Mouse (Mus musculus): Measurements from ENCODE around the gene Zfp704. TPM values are rescaled to one million over a fixed set of nuclear protein-coding genes. Genes with fewer than 3 reads are reported as not detected.

Gene Zfp704
- total and polyA plus RNA-seq, 3 experiments: not detected

GRCm38 (mm10) chr3:9568565-9569228 lies 41.2 kb downstream of the Zfp704 start:
- no peaks in the 10 kb centered on the region for H3K79me2 ChIP-seq (replicated peaks; ENCODE audit: control insufficient read depth, extremely low read depth, insufficient read depth, poor library complexity, severe bottlenecking)
- H3K9ac ChIP-seq (ENCODE audit: insufficient read depth, low read depth): no peak overlapping the region
- H3K4me3 ChIP-seq (replicated peaks in 1 of 3; ENCODE audit: low read depth in 2 of 3, low read length in 2 of 3, poor library complexity in 1 of 3): no peak overlapping the region
- dilution Hi-C loops (cut with MboI; ENCODE audit: extremely low pct_ligation_motif_present, extremely low pct_unique_long_range_greater_than_20kb, low sequenced_read_pairs): no loop called here
- H3K4me1 ChIP-seq (ENCODE audit: control insufficient read depth in 1 of 2, insufficient read depth in 2 of 2): peaks cover 0 to 4% of the 10 kb centered on the region in 2 experiments; a peak in 1 of 4 replicates
- no peak for DNase-seq (ENCODE audit: extremely low read depth)
- H3K9me3 ChIP-seq (replicated peaks; ENCODE audit: low read length): no peaks in the 10 kb centered on the region
- no peaks in the 10 kb centered on the region for H3K36me3 ChIP-seq (replicated peaks in 1 of 2; ENCODE audit: control insufficient read depth in 1 of 2, insufficient read depth in 1 of 2, low read length in 1 of 2)
- H3K4me2 ChIP-seq (ENCODE audit: insufficient read depth, low read depth, poor library complexity, severe bottlenecking): no peak overlapping the region
- in situ Hi-C loops (cut with MboI; ENCODE audit: low pct_ligation_motif_present, low pct_unique_long_range_greater_than_20kb, low sequenced_read_pairs): no loop called here
- no peak for TF ChIP-seq ZC3H11A (IDR thresholded peaks at IDR 0.05; ENCODE audit: low read depth, low read length)
- no peak for TF ChIP-seq POLR2A (IDR thresholded peaks at IDR 0.05; ENCODE audit: low read depth, low read length)
- no peak for TF ChIP-seq TBP (conservative IDR thresholded peaks at IDR 0.05; ENCODE audit: low read depth, low read length)
- TF ChIP-seq IRF4 (IDR thresholded peaks at IDR 0.05; ENCODE audit: low read depth, low read length): no peak
- no peak for TF ChIP-seq CHD2 (IDR thresholded peaks at IDR 0.05; ENCODE audit: low read length)
- TF ChIP-seq USF2 (conservative IDR thresholded peaks at IDR 0.05; ENCODE audit: low read depth, low read length): no peak
- H3K27me3 ChIP-seq (replicated peaks): no peaks in the 10 kb centered on the region
- H3K27ac ChIP-seq (ENCODE audit: insufficient read depth, low read depth): no peak overlapping the region

- Histone ChIP-seq H3K9me3 (replicated peaks; ENCODE audit: low read length) (no peaks in the 10 kb centered on the region), H3K79me2 (replicated peaks; ENCODE audit: control insufficient read depth, extremely low read depth, insufficient read depth, poor library complexity, severe bottlenecking) (no peaks in the 10 kb centered on the region), H3K27ac (ENCODE audit: insufficient read depth, low read depth) (no peak overlapping the region), H3K27me3 (replicated peaks) (no peaks in the 10 kb centered on the region), H3K9ac (ENCODE audit: insufficient read depth, low read depth) (no peak overlapping the region), H3K4me3 (replicated peaks in 1 of 3; ENCODE audit: low read depth in 2 of 3, low read length in 2 of 3, poor library complexity in 1 of 3) (no peak overlapping the region), H3K4me1 (ENCODE audit: control insufficient read depth in 1 of 2, insufficient read depth in 2 of 2) (peaks cover 0 to 4% of the 10 kb centered on the region in 2 experiments; a peak in 1 of 4 replicates), H3K4me2 (ENCODE audit: insufficient read depth, low read depth, poor library complexity, severe bottlenecking) (no peak overlapping the region), H3K36me3 (replicated peaks in 1 of 2; ENCODE audit: control insufficient read depth in 1 of 2, insufficient read depth in 1 of 2, low read length in 1 of 2) (no peaks in the 10 kb centered on the region)
- in situ Hi-C loops (cut with MboI; ENCODE audit: low pct_ligation_motif_present, low pct_unique_long_range_greater_than_20kb, low sequenced_read_pairs) (no loop called here), dilution Hi-C loops (cut with MboI; ENCODE audit: extremely low pct_ligation_motif_present, extremely low pct_unique_long_range_greater_than_20kb, low sequenced_read_pairs) (no loop called here)
- no peak for DNase-seq (ENCODE audit: extremely low read depth)
- TF ChIP-seq MAX (IDR thresholded peaks at IDR 0.05; ENCODE audit: low read length) (no peak), E2F4 (IDR thresholded peaks at IDR 0.05; ENCODE audit: insufficient replicate concordance, low read depth, low read length) (no peak), RAD21 (IDR thresholded peaks at IDR 0.05; ENCODE audit: low read depth, low read length) (no peak)
These were observed 41.9 kb downstream of the Zfp704 start for GRCm38 (mm10) chr3:9567948-9568347.

GRCm38 (mm10) chr3:9566831-9567230 lies 43.1 kb downstream of the Zfp704 start:
- Histone ChIP-seq H3K9me3 (replicated peaks; ENCODE audit: low read length) (no peaks in the 10 kb centered on the region), H3K79me2 (replicated peaks; ENCODE audit: control insufficient read depth, extremely low read depth, insufficient read depth, poor library complexity, severe bottlenecking) (no peaks in the 10 kb centered on the region), H3K4me1 (ENCODE audit: control insufficient read depth in 1 of 2, insufficient read depth in 2 of 2) (peaks cover 0 to 4% of the 10 kb centered on the region in 2 experiments; a peak in 1 of 4 replicates), H3K27me3 (replicated peaks) (no peaks in the 10 kb centered on the region), H3K27ac (ENCODE audit: insufficient read depth, low read depth) (no peak overlapping the region), H3K4me3 (replicated peaks in 1 of 3; ENCODE audit: low read depth in 2 of 3, low read length in 2 of 3, poor library complexity in 1 of 3) (no peak overlapping the region), H3K9ac (ENCODE audit: insufficient read depth, low read depth) (no peak overlapping the region), H3K36me3 (replicated peaks in 1 of 2; ENCODE audit: control insufficient read depth in 1 of 2, insufficient read depth in 1 of 2, low read length in 1 of 2) (no peaks in the 10 kb centered on the region), H3K4me2 (ENCODE audit: insufficient read depth, low read depth, poor library complexity, severe bottlenecking) (no peak overlapping the region)
- dilution Hi-C loops (cut with MboI; ENCODE audit: extremely low pct_ligation_motif_present, extremely low pct_unique_long_range_greater_than_20kb, low sequenced_read_pairs): no loop called here
- no peak for DNase-seq (ENCODE audit: extremely low read depth)
- TF ChIP-seq BHLHE40 (IDR thresholded peaks at IDR 0.05; ENCODE audit: low read depth, low read length): no peak
- no peak for TF ChIP-seq RAD21 (IDR thresholded peaks at IDR 0.05; ENCODE audit: low read depth, low read length)
- no peak for TF ChIP-seq KAT2A (IDR thresholded peaks at IDR 0.05; ENCODE audit: insufficient replicate concordance, low read length)
- no peak for TF ChIP-seq MYC (IDR thresholded peaks at IDR 0.05; ENCODE audit: low read depth, low read length)
- no peak for TF ChIP-seq MAZ (IDR thresholded peaks at IDR 0.05; ENCODE audit: low read depth, low read length)
- TF ChIP-seq ELF1 (IDR thresholded peaks at IDR 0.05; ENCODE audit: low read depth, low read length): no peak
- no peak for TF ChIP-seq SIN3A (IDR thresholded peaks at IDR 0.05; ENCODE audit: low read length)
- no peak for TF ChIP-seq GABPA (IDR thresholded peaks at IDR 0.05; ENCODE audit: insufficient replicate concordance, low read depth, low read length)
- TF ChIP-seq POLR2A (IDR thresholded peaks at IDR 0.05; ENCODE audit: low read depth, low read length): no peak
- no peak for TF ChIP-seq RCOR1 (conservative IDR thresholded peaks at IDR 0.05; ENCODE audit: low read depth, low read length)
- TF ChIP-seq UBTF (IDR thresholded peaks at IDR 0.05; ENCODE audit: low read depth, low read length): no peak
- TF ChIP-seq NRF1 (IDR thresholded peaks at IDR 0.05; ENCODE audit: low read depth, low read length): no peak
- TF ChIP-seq USF1 (IDR thresholded peaks at IDR 0.05; ENCODE audit: low read depth, low read length): no peak
- in situ Hi-C loops (cut with MboI; ENCODE audit: low pct_ligation_motif_present, low pct_unique_long_range_greater_than_20kb, low sequenced_read_pairs): no loop called here

All from CH12.LX (cell line).